ENCODE assay signal across 24 mouse cellular contexts in the genomic region with DNA sequence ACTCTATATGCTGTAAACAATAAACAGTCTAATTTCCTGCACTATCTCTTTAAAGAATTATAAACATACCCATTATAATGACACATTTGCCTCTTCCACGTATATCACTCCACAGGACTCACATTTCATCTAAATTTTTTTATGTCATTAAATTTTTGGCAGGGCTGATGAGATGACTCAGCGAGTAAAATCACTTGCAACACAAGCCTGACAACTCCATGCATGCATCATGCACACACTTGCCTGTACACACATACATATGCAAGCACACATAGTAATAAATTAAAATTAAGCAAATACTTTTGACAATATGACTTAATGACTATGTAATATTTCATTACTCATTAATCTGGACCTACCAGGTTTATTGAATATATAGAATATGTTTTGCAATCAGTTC. TPM values are rescaled to one million over a fixed set of nuclear protein-coding genes. Genes with fewer than 3 reads are reported as not detected.
DNase-seq lines count a peak whose midpoint lies in the region; ATAC-seq and TF ChIP-seq lines count a peak whose summit lies in the region.
"Had no signal": no experiment of that assay in that cellular context is flagged by ENCODE, and none has a peak within 500 bp of the region (broad histone marks: within the 10 kb centered on the region; RNA-seq: fewer than 3 reads in every experiment).

No protein-coding gene starts in this region.

- no peak for TF ChIP-seq CTCF in C2C12 (IDR thresholded peaks at IDR 0.05; ENCODE audit: control insufficient read depth, insufficient read depth, insufficient read length)
- no peak for TF ChIP-seq CTCF in kidney, adult 2 months (conservative IDR thresholded peaks at IDR 0.05; ENCODE audit: insufficient read depth, insufficient read length, low read depth, low read length)

- H3K79me2 ChIP-seq in C2C12 (ENCODE audit: control insufficient read depth, insufficient read depth): peaks cover 100% of the 10 kb centered on the region

- no peak for ATAC-seq in forebrain, embryonic 13.5 days
- ATAC-seq: forebrain, embryonic 15.5 days; hindbrain, postnatal 0 days; inflammation-experienced regulatory T-cells, adult 6 months; intestine, embryonic 16.5 days had no signal

- no peak overlapping the region for H3ac ChIP-seq in C2C12 (ENCODE audit: control insufficient read depth, insufficient read length, low read depth)

- no peaks in the 10 kb centered on the region for H3K4me1 ChIP-seq in kidney, adult 2 months (ENCODE audit: control insufficient read depth, insufficient read depth, low read length)
- no peaks in the 10 kb centered on the region for H3K4me1 ChIP-seq in forebrain, embryonic 13.5 days
- H3K4me1 ChIP-seq: embryonic facial prominence, embryonic 12.5 days; embryonic facial prominence, embryonic 15.5 days; forebrain, embryonic 15.5 days had no signal

- no peak for TF ChIP-seq POLR2A in kidney, adult 2 months (IDR thresholded peaks at IDR 0.05; ENCODE audit: low read depth, low read length)

- peaks cover 72% of the 10 kb centered on the region for H3K79me3 ChIP-seq in C2C12 (ENCODE audit: low read depth)

- H3K4me2 ChIP-seq in forebrain, embryonic 13.5 days: no peak overlapping the region
- H3K4me2 ChIP-seq: embryonic facial prominence, embryonic 12.5 days; embryonic facial prominence, embryonic 15.5 days; forebrain, embryonic 15.5 days; heart, embryonic 13.5 days; hindbrain, embryonic 14.5 days had no signal

- WGBS in kidney, adult 2 months: 78% methylated on average over 2 of the region's 2 CpGs
- 91% methylated on average over 2 of the region's 2 CpGs for WGBS in forebrain, embryonic 13.5 days

- H3K27me3 ChIP-seq in C2C12 (ENCODE audit: control insufficient read depth, insufficient read depth, insufficient read length): no peaks in the 10 kb centered on the region
- no peaks in the 10 kb centered on the region; the same call in 1 of the 2 replicates for H3K27me3 ChIP-seq in kidney, adult 2 months (replicated peaks; ENCODE audit: control insufficient read depth, insufficient read depth, low read length)
- no peaks in the 10 kb centered on the region for H3K27me3 ChIP-seq in forebrain, embryonic 13.5 days
- H3K27me3 ChIP-seq: embryonic facial prominence, embryonic 12.5 days; embryonic facial prominence, embryonic 15.5 days; forebrain, embryonic 15.5 days; heart, embryonic 13.5 days had no signal

- no peak overlapping the region for H3K9ac ChIP-seq in forebrain, embryonic 13.5 days
- H3K9ac ChIP-seq: embryonic facial prominence, embryonic 12.5 days; embryonic facial prominence, embryonic 15.5 days; forebrain, embryonic 15.5 days; heart, embryonic 13.5 days; hindbrain, embryonic 14.5 days had no signal

- no peak overlapping the region for H3K4me3 ChIP-seq in C2C12 (ENCODE audit: insufficient read depth, poor library complexity, severe bottlenecking)
- H3K4me3 ChIP-seq in kidney, adult 2 months (ENCODE audit: insufficient read depth, low read depth, low read length): no peak overlapping the region
- H3K4me3 ChIP-seq in forebrain, embryonic 13.5 days: no peak overlapping the region
- H3K4me3 ChIP-seq: embryonic facial prominence, embryonic 12.5 days; embryonic facial prominence, embryonic 15.5 days; forebrain, embryonic 15.5 days; heart, embryonic 13.5 days had no signal

- H3K27ac ChIP-seq in kidney, adult 2 months (ENCODE audit: insufficient read depth, low read depth, low read length): no peak overlapping the region
- no peak overlapping the region for H3K27ac ChIP-seq in forebrain, embryonic 13.5 days
- H3K27ac ChIP-seq: embryonic facial prominence, embryonic 12.5 days; embryonic facial prominence, embryonic 15.5 days; forebrain, embryonic 15.5 days; heart, embryonic 13.5 days; hindbrain, embryonic 14.5 days; hindbrain, postnatal 0 days had no signal

- H3K9me3 ChIP-seq in forebrain, embryonic 13.5 days (replicated peaks): no peaks in the 10 kb centered on the region
- H3K9me3 ChIP-seq: embryonic facial prominence, embryonic 12.5 days; embryonic facial prominence, embryonic 15.5 days; forebrain, embryonic 15.5 days; heart, embryonic 13.5 days had no signal

- no peaks in the 10 kb centered on the region for H3K36me3 ChIP-seq in C2C12 (ENCODE audit: control insufficient read depth, insufficient read depth)
- no peaks in the 10 kb centered on the region for H3K36me3 ChIP-seq in kidney, adult 2 months (ENCODE audit: control insufficient read depth, insufficient read depth, low read length)
- no peaks in the 10 kb centered on the region; the same call in 1 of the 2 replicates for H3K36me3 ChIP-seq in forebrain, embryonic 13.5 days (ENCODE audit: poor library complexity, severe bottlenecking)
- H3K36me3 ChIP-seq: embryonic facial prominence, embryonic 12.5 days; embryonic facial prominence, embryonic 15.5 days; forebrain, embryonic 15.5 days; heart, embryonic 13.5 days had no signal

- DNase-seq in adrenal gland, postnatal 14 days: peak; percentile 12
- DNase-seq in adrenal gland, adult 18-20 months (ENCODE audit: low spot score in 2 of 2): no peak
- DNase-seq in adipocyte (ENCODE audit: low spot score): peak; percentile 12
- DNase-seq in kidney, adult 2 months: no peak
- DNase-seq in heart, adult 18-20 months: no peak
- DNase-seq: adrenal gland, postnatal 25 days; cerebellum, adult 18-20 months; cerebellum, adult 9-11 months; cerebellum, postnatal 25 days; gastrocnemius, postnatal 10 days; gastrocnemius, postnatal 36 days; heart, postnatal 14 days; heart, postnatal 4 days; kidney, adult 18-20 months had no signal

TF ChIP-seq in C2C12, 6 proteins besides CTCF, POLR2A, EP300 and RAD21:
- TF ChIP-seq CEBPB (IDR thresholded peaks at IDR 0.05; ENCODE audit: low read depth) (peak; percentile 78), MYOG (IDR thresholded peaks at IDR 0.05; ENCODE audit: control insufficient read depth, extremely low read depth, insufficient read length) (no peak)

RNA-seq across cellular contexts. Expression of gene Slmap, which starts 24.2 kb away (rescaled TPM):
- 105 and 107 TPM in 2 replicates for total RNA-seq in adrenal gland, postnatal 14 days (2021)
- 10 to 100 TPM; 81.3 to 88.8 TPM for total RNA-seq in adrenal gland, adult 18-20 months (2021)
- 10.8 TPM for polyA plus RNA-seq in C2C12 (2012; fragmentation: generic; extraction: Trizol)
- 19.3 and 20.0 TPM in 2 replicates for polyA plus RNA-seq in kidney, adult 2 months (2012; rRNA removed)
- 12.1 and 12.7 TPM in 2 replicates for polyA plus RNA-seq in forebrain, embryonic 13.5 days (2015; fragmentation: Nextera tagmentation; extraction: Ambion mirVana)
- total RNA-seq in heart, adult 18-20 months (2021): 100 to 1,000 TPM; 233 to 263 TPM

Comparison
In these comparisons a context has a peak if more than half of its experiments do, and no peak if none do; other contexts are left out.
1. DNase-seq: peak in adrenal gland, postnatal 14 days (single experiment) and adipocyte (single experiment); none in adrenal gland, adult 18-20 months (0 of 2), kidney, adult 2 months (single experiment) and heart, adult 18-20 months (0 of 2).